Comparison of ENCODE assay signal across 9 mouse cellular contexts in the genomic region with DNA sequence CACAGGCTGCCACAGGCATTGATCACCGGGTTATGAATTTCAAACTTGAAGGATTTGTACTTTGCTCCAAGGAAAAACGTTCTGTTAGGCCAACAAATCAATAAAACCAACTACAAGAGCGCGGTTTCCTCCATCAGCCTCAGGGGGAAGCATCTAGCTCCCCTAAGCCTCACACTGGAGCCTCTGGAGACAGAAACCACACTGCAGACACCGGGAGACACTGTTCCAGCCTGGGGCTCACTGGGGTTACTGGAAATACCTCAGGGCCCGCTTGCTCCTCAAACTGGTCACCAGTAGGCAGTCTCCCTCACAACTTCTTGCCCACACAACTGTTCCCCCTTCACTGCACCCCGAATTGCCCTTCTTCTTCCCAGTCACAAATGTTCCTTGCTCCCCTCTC. TPM values are rescaled to one million over a fixed set of nuclear protein-coding genes. Genes with fewer than 3 reads are reported as not detected.
A peak's percentile ranks its signal among the peaks of the same experiment; 100 is the strongest.
DNase-seq lines count a peak whose midpoint lies in the region; ATAC-seq and TF ChIP-seq lines count a peak whose summit lies in the region.
"Had no signal": no experiment of that assay in that cellular context is flagged by ENCODE, and none has a peak within 500 bp of the region (broad histone marks: within the 10 kb centered on the region; RNA-seq: fewer than 3 reads in every experiment).

No protein-coding gene starts in this region.

- peaks cover 1% of the 10 kb centered on the region; the same call in 1 of the 2 replicates for H3K36me3 ChIP-seq in testis, adult 2 months (ENCODE audit: control insufficient read depth, insufficient read depth, low read length)
- H3K36me3 ChIP-seq in limb, embryonic 15.5 days: no peaks in the 10 kb centered on the region

- no peak for TF ChIP-seq POLR2A in testis, adult 2 months (IDR thresholded peaks at IDR 0.05; ENCODE audit: control insufficient read depth, low read depth, low read length)

- H3K4me3 ChIP-seq in testis, adult 2 months (ENCODE audit: control insufficient read depth, low read depth, low read length): peak overlapping the region; percentile 66
- H3K4me3 ChIP-seq in limb, embryonic 15.5 days: peak overlapping the region; percentile 54

- H3K4me2 ChIP-seq in limb, embryonic 15.5 days: peak overlapping the region; percentile 92

- 8% methylated on average over 7 of the region's 7 CpGs for WGBS in limb, embryonic 15.5 days

- TF ChIP-seq CTCF in testis, adult 2 months (IDR thresholded peaks at IDR 0.05; ENCODE audit: control insufficient read depth, insufficient read depth, insufficient replicate concordance, low read depth, low read length): no peak

- H3K27me3 ChIP-seq in testis, adult 2 months (ENCODE audit: control insufficient read depth, insufficient read depth, low read length): no peaks in the 10 kb centered on the region
- H3K27me3 ChIP-seq in limb, embryonic 15.5 days: no peaks in the 10 kb centered on the region

- peaks cover 18% of the 10 kb centered on the region for H3K4me1 ChIP-seq in testis, adult 2 months (ENCODE audit: control insufficient read depth, insufficient read depth, low read length)
- H3K4me1 ChIP-seq in limb, embryonic 15.5 days: peaks cover 27% of the 10 kb centered on the region

- no peaks in the 10 kb centered on the region for H3K9me3 ChIP-seq in limb, embryonic 15.5 days

- H3K27ac ChIP-seq in testis, adult 2 months (ENCODE audit: control insufficient read depth, insufficient read depth, low read depth, low read length): peak overlapping the region; percentile 33
- peak overlapping the region; percentile 89 for H3K27ac ChIP-seq in limb, embryonic 15.5 days

- peak overlapping the region; percentile 57 for H3K9ac ChIP-seq in limb, embryonic 15.5 days

- DNase-seq in embryo, embryonic 10.5 days (ENCODE audit: low spot score): peak; percentile 60
- no peak for DNase-seq in embryo, embryonic 10 days (ENCODE audit: low spot score)
- no peak for DNase-seq in testis, postnatal 10 days (ENCODE audit: low spot score)
- no peak for DNase-seq in spleen, adult 18-20 months
- no peak for DNase-seq in adrenal gland, adult 2 months
- DNase-seq in gastrocnemius, postnatal 10 days: no peak

- ATAC-seq in limb, embryonic 15.5 days (ENCODE audit: insufficient number of reproducible peaks, low FRiP score, low TSS enrichment, low read depth): no peak

RNA-seq across cellular contexts. Expression of a gene that starts 3.0 kb away (rescaled TPM):
- 39.3 and 42.7 TPM in 2 replicates for polyA plus RNA-seq in testis, adult 2 months (2012; rRNA removed)
- polyA plus RNA-seq in limb, embryonic 15.5 days (2015; fragmentation: Nextera tagmentation; extraction: Ambion mirVana): 2.0 and 3.0 TPM in 2 replicates
- under 1 TPM; 0.32 to 0.66 TPM for total RNA-seq in adrenal gland, adult 2 months (2021)
- 0.19 and 0.28 TPM in 2 replicates for polyA plus RNA-seq in adrenal gland, adult 2 months (2012; rRNA removed)
- total RNA-seq in gastrocnemius, postnatal 10 days (2021): 1 to 10 TPM in 1 of 2 experiments, under 1 TPM in 1; 0.07 to 1.1 TPM
- polyA plus RNA-seq: erythroblast, embryonic 14.5 days had no signal

RNA-seq across cellular contexts. Expression of a gene that starts 14.0 kb away (rescaled TPM):
- polyA plus RNA-seq in testis, adult 2 months (2012; rRNA removed): 2.7 and 3.3 TPM in 2 replicates
- polyA plus RNA-seq in limb, embryonic 15.5 days (2015; fragmentation: Nextera tagmentation; extraction: Ambion mirVana): 27.9 and 33.2 TPM in 2 replicates
- under 1 TPM; 0.52 to 0.69 TPM for total RNA-seq in adrenal gland, adult 2 months (2021)
- polyA plus RNA-seq in adrenal gland, adult 2 months (2012; rRNA removed): 0.77 and 1.3 TPM in 2 replicates
- 1 to 10 TPM; 1.6 to 2.3 TPM for total RNA-seq in gastrocnemius, postnatal 10 days (2021)

RNA-seq across cellular contexts. Expression of a gene that starts 34.1 kb away (rescaled TPM):
- polyA plus RNA-seq in testis, adult 2 months (2012; rRNA removed): 9.5 and 9.7 TPM in 2 replicates
- polyA plus RNA-seq in limb, embryonic 15.5 days (2015; fragmentation: Nextera tagmentation; extraction: Ambion mirVana): 23.6 and 24.8 TPM in 2 replicates
- 10 to 100 TPM in 1 of 2 experiments, 1 to 10 TPM in 1; 8.4 to 12.0 TPM for total RNA-seq in adrenal gland, adult 2 months (2021)
- polyA plus RNA-seq in adrenal gland, adult 2 months (2012; rRNA removed): 14.8 and 16.1 TPM in 2 replicates
- total RNA-seq in gastrocnemius, postnatal 10 days (2021): 1 to 10 TPM; 4.3 to 5.5 TPM

RNA-seq across cellular contexts. Expression of a gene that starts 34.2 kb away (rescaled TPM):
- polyA plus RNA-seq in testis, adult 2 months (2012; rRNA removed): 22.1 TPM in 2 replicates
- 132 and 134 TPM in 2 replicates for polyA plus RNA-seq in limb, embryonic 15.5 days (2015; fragmentation: Nextera tagmentation; extraction: Ambion mirVana)
- 10 to 100 TPM; 59.6 to 67.5 TPM for total RNA-seq in adrenal gland, adult 2 months (2021)
- 78.9 and 85.0 TPM in 2 replicates for polyA plus RNA-seq in adrenal gland, adult 2 months (2012; rRNA removed)
- total RNA-seq in gastrocnemius, postnatal 10 days (2021): 10 to 100 TPM; 30.9 to 41.2 TPM

RNA-seq across cellular contexts. Expression of a gene that starts 59.8 kb away (rescaled TPM):
- polyA plus RNA-seq in testis, adult 2 months (2012; rRNA removed): 27.9 and 40.5 TPM in 2 replicates
- 8.2 and 10.5 TPM in 2 replicates for polyA plus RNA-seq in limb, embryonic 15.5 days (2015; fragmentation: Nextera tagmentation; extraction: Ambion mirVana)
- 10 to 100 TPM; 34.9 to 40.2 TPM for total RNA-seq in adrenal gland, adult 2 months (2021)
- polyA plus RNA-seq in adrenal gland, adult 2 months (2012; rRNA removed): 28.3 and 31.5 TPM in 2 replicates
- total RNA-seq in gastrocnemius, postnatal 10 days (2021): 100 to 1,000 TPM; 351 to 394 TPM

Comparison
In these comparisons a context has a peak if more than half of its experiments do, and no peak if none do; other contexts are left out.
1. RNA of a gene that starts 3.0 kb away (polyA plus RNA-seq): 39.3 to 42.7 TPM in testis, adult 2 months; 2.0 to 3.0 TPM in limb, embryonic 15.5 days and 0.19 to 0.28 TPM in adrenal gland, adult 2 months; every median in the first group is over 10 times any median in the second.